Mouse (Mus musculus): ENCODE results near the gene Cpa3. TPM values are rescaled to one million over a fixed set of nuclear protein-coding genes. Genes with fewer than 3 reads are reported as not detected.
A peak's percentile ranks its signal among the peaks of the same experiment; 100 is the strongest.

The Cpa3 gene
- polyA plus RNA-seq, 1 experiment: 5.4 TPM

DNA sequence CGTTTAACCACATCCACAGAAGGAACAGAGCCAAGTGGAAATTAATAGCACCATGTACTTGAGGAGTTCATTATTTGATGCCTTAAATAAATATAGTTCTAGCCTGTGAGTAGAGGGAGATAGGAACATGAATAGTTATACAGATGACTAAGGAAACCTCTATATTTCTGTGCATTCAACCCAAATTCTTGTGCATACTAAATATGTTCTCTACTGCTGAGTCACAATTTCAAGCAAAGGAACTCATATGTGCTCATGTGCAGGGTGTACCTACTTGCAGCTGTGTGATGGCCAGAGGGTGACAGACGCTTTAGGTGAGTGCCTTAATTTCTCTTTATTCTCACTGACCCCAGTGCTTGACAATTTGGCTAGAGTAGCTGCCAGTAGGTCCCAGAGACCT is 16.6 kb downstream of the Cpa3 start:
- Histone ChIP-seq H3K4me1 (peaks cover 12% of the 10 kb centered on the region), H3K9me3 (no peaks in the 10 kb centered on the region), H3K27me3 (replicated peaks) (no peaks in the 10 kb centered on the region), H3K36me3 (replicated peaks; ENCODE audit: low read length) (no peaks in the 10 kb centered on the region), H3K4me3 (replicated peaks) (no peak overlapping the region)
- no peak for TF ChIP-seq FLI1 (IDR thresholded peaks at IDR 0.05; ENCODE audit: low read length)
- no peak for TF ChIP-seq GATA1 (IDR thresholded peaks at IDR 0.05; ENCODE audit: borderline replicate concordance, low read length)

DNA sequence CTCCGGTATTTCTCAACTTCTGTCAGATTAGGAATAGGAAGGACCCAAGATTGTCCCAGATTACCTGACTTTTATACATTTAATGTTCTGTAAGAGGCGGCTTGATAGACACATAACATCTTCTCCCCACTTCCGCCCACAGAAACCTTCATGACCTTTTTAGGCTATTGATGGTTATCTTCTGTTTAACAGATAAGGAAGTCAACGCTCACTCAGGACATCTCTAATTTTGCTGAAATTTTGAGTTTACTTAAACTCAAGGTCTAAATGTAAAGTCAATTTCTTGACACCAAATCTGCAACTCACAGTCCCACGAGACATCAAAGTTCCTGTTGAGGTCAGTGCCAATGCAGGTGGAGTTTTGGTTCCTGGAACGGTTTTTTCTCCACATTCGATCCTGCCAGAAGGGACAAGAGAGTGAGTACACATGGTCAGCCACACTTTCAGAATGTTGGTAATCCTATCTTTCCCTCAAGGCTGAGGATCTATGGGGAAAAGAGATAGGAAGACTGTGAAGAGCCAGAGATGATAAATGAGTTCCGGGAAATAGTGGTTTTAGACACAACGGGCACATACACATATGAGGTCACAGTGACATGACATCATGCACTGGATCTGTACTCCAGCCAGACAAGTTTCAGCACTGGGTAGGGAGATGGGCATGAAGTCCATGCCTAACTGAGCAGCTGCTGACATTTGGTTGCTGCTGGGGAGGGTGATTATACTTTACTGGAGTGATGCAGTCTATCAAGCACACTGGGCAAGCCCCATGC is 18.9 kb downstream of the Cpa3 start:
- H3K9me3 ChIP-seq: no peaks in the 10 kb centered on the region
- TF ChIP-seq GATA1 (IDR thresholded peaks at IDR 0.05; ENCODE audit: borderline replicate concordance, low read length) (no peak), FLI1 (IDR thresholded peaks at IDR 0.05; ENCODE audit: low read length) (no peak)
- H3K4me1 ChIP-seq: peaks cover 8% of the 10 kb centered on the region
- H3K36me3 ChIP-seq (replicated peaks; ENCODE audit: low read length): no peaks in the 10 kb centered on the region
- H3K27me3 ChIP-seq (replicated peaks): no peaks in the 10 kb centered on the region
- no peak overlapping the region for H3K4me3 ChIP-seq (replicated peaks)

GRCm38 (mm10) chr3:20222136-20222535 is 19.8 kb downstream of the Cpa3 start:
- no peaks in the 10 kb centered on the region for H3K36me3 ChIP-seq (replicated peaks; ENCODE audit: low read length)
- no peak overlapping the region for H3K4me3 ChIP-seq (replicated peaks)
- no peak for TF ChIP-seq GATA1 (IDR thresholded peaks at IDR 0.05; ENCODE audit: borderline replicate concordance, low read length)
- TF ChIP-seq FLI1 (IDR thresholded peaks at IDR 0.05; ENCODE audit: low read length): no peak
- H3K9me3 ChIP-seq: no peaks in the 10 kb centered on the region
- no peaks in the 10 kb centered on the region for H3K27me3 ChIP-seq (replicated peaks)
- peaks cover 8% of the 10 kb centered on the region for H3K4me1 ChIP-seq

- Histone ChIP-seq H3K9me3 (no peaks in the 10 kb centered on the region), H3K4me3 (replicated peaks) (no peak overlapping the region), H3K27me3 (replicated peaks) (no peaks in the 10 kb centered on the region), H3K4me1 (0 out of 2 replicates have a peak, but pooled peaks cover 4% of the 10 kb centered on the region), H3K36me3 (replicated peaks; ENCODE audit: low read length) (no peaks in the 10 kb centered on the region)
- TF ChIP-seq FLI1 (IDR thresholded peaks at IDR 0.05; ENCODE audit: low read length): no peak
- no peak for TF ChIP-seq GATA1 (IDR thresholded peaks at IDR 0.05; ENCODE audit: borderline replicate concordance, low read length)
Measured at GRCm38 (mm10) chr3:20198869-20199268, 43.1 kb downstream of the Cpa3 start.

- no peaks in the 10 kb centered on the region for H3K9me3 ChIP-seq
- H3K4me3 ChIP-seq (replicated peaks): no peak overlapping the region
- 0 out of 2 replicates have a peak, but pooled peaks cover 4% of the 10 kb centered on the region for H3K4me1 ChIP-seq
- no peaks in the 10 kb centered on the region for H3K36me3 ChIP-seq (replicated peaks; ENCODE audit: low read length)
- no peaks in the 10 kb centered on the region for H3K27me3 ChIP-seq (replicated peaks)
- TF ChIP-seq FLI1 (IDR thresholded peaks at IDR 0.05; ENCODE audit: low read length) (no peak), GATA1 (IDR thresholded peaks at IDR 0.05; ENCODE audit: borderline replicate concordance, low read length) (no peak)
Measured at GRCm38 (mm10) chr3:20197878-20198277, 44.1 kb downstream of the Cpa3 start.

GRCm38 (mm10) chr3:20188976-20189675 is 52.9 kb downstream of the Cpa3 start:
- Histone ChIP-seq H3K9me3 (no peaks in the 10 kb centered on the region), H3K4me3 (replicated peaks) (no peak overlapping the region), H3K27me3 (replicated peaks) (no peaks in the 10 kb centered on the region), H3K4me1 (peaks cover 6% of the 10 kb centered on the region), H3K36me3 (replicated peaks; ENCODE audit: low read length) (no peaks in the 10 kb centered on the region)
- TF ChIP-seq FLI1 (IDR thresholded peaks at IDR 0.05; ENCODE audit: low read length): no peak
- no peak for TF ChIP-seq GATA1 (IDR thresholded peaks at IDR 0.05; ENCODE audit: borderline replicate concordance, low read length)

GRCm38 (mm10) chr3:20172394-20172793 is 69.6 kb downstream of the Cpa3 start:
- no peaks in the 10 kb centered on the region for H3K9me3 ChIP-seq
- no peaks in the 10 kb centered on the region for H3K27me3 ChIP-seq (replicated peaks)
- peak overlapping the region; percentile 29 for H3K4me3 ChIP-seq (replicated peaks)
- TF ChIP-seq FLI1 (IDR thresholded peaks at IDR 0.05; ENCODE audit: low read length) (no peak), GATA1 (IDR thresholded peaks at IDR 0.05; ENCODE audit: borderline replicate concordance, low read length) (no peak)
- peaks cover 10% of the 10 kb centered on the region; the same call in 1 of the 2 replicates for H3K4me1 ChIP-seq
- no peaks in the 10 kb centered on the region for H3K36me3 ChIP-seq (replicated peaks; ENCODE audit: low read length)

DNA sequence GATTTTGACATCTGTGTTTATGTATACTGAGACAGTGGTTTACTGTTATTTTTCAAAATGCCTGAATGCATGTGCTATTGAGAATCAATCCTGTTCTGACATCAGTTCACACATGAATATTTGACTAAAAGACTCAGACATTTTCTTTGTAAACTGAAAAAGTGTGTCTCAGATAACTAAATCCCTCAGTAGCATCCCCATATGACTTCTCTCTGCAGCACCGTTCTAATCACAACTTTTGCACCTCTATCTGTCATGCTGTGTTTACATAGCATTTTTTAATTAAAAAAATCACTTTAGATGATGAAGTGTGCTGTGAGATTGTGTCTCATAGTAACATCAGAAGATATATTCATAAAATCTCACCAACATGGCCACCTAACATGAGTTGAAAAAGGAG is 74.5 kb downstream of the Cpa3 start:
- TF ChIP-seq FLI1 (IDR thresholded peaks at IDR 0.05; ENCODE audit: low read length): no peak
- no peak for TF ChIP-seq GATA1 (IDR thresholded peaks at IDR 0.05; ENCODE audit: borderline replicate concordance, low read length)
- Histone ChIP-seq H3K4me3 (replicated peaks) (no peak overlapping the region), H3K9me3 (peaks cover 2% of the 10 kb centered on the region), H3K27me3 (replicated peaks) (no peaks in the 10 kb centered on the region), H3K4me1 (peaks cover 6% of the 10 kb centered on the region; the same call in 1 of the 2 replicates), H3K36me3 (replicated peaks; ENCODE audit: low read length) (no peaks in the 10 kb centered on the region)

Other genes with a start within 250 kb of the Cpa3 start
- 0.38 TPM in 1 of 2 replicates, not detected in the other for gene Hps3, start 206.9 kb downstream of the Cpa3 start, polyA plus RNA-seq (2012; ENCODE audit: insufficient read depth, low replicate concordance)
- gene Hltf, start 184.4 kb downstream of the Cpa3 start, polyA plus RNA-seq (2012; ENCODE audit: insufficient read depth, low replicate concordance): 2.0 TPM in 1 of 2 replicates, not detected in the other
- gene Gyg, start 86.9 kb downstream of the Cpa3 start, polyA plus RNA-seq (2012; ENCODE audit: insufficient read depth, low replicate concordance): 10.6 and 14.8 TPM in 2 replicates
- not detected in 2 replicates for gene Cpb1, start 33.6 kb upstream of the Cpa3 start, polyA plus RNA-seq (2012; ENCODE audit: insufficient read depth, low replicate concordance)
- gene Agtr1b, start 125.0 kb upstream of the Cpa3 start, polyA plus RNA-seq (2012; ENCODE audit: insufficient read depth, low replicate concordance): not detected in 2 replicates